Mouse (Mus musculus) stomach, postnatal 0 days (tissue): ENCODE data around the gene Hes2.

Experiments used
- CTCF ChIP-seq: IDR thresholded peaks from 2 replicates; pipeline ENCODE4 v1.5.1; 2016; ENCODE audit warnings: antibody characterized with exemption, low read depth, mild to moderate bottlenecking, moderate library complexity
- EP300 ChIP-seq: optimal IDR thresholded peaks from 2 replicates; pipeline ENCODE3; 2016; ENCODE audit warnings: antibody characterized with exemption

DNA sequence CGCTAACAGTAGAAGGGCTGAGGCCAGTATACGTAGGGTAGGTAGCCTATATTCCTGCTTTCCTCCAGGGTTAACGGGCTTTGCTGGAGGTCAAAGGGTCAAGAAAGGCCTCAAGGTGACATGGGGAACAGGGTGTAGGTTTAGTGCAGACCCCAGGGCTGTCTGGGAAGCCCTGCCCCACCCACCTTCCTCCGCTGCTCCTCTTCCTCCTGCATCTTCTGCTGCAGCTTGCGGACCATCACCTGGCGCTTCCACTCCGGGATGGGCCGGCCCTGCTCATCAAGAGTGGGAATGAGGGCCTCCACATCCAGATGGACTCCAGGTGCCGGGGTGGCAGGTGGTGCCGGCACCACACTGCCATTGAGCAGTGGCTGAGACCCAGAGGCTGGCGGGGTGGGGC lies 30.8 kb upstream of the Hes2 start:
- TF ChIP-seq EP300, result no peak
- TF ChIP-seq CTCF, result no peak
